Mouse (Mus musculus): ENCODE measurements at regions not wholly inside any gene's neighbourhood (a gene's known extent, or its start where the extent isn't known, plus 50 kb on each side); places are given as distances from the start of the nearest gene placed in this dataset.

DNA sequence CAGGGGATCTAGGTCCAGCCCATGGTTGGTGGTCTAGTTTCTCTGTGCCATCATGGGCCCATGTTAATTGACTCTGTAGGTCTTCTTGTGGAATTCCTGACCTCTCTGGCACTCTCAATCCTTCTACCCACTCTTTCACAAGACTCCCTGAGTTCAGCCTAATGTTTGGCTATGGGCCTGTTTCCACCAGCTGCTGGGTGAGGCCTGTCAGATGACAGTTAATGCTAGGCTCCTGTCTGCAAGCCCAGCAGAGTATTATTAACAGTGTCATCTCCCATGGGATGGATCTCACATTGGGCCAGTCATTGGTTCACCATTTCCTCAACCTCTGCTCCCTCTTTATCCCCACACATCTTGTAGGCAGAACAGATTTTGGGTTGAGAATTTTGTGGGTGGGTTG is 271.5 kb upstream of the Gm21798 start:
- TF ChIP-seq POLR2A (IDR thresholded peaks at IDR 0.05; ENCODE audit: insufficient read depth, low read depth, low read length) (no peak), CTCF (IDR thresholded peaks at IDR 0.05; ENCODE audit: insufficient read depth, low read depth, low read length) (no peak)
